Mouse (Mus musculus) 3134 (cell line): ENCODE results near the gene Scyl1.

Experiments
- DNase-seq: peaks from one replicate; pipeline ENCODE4 v3.0.0-alpha.2; 2011; ENCODE audit warnings: low spot score; ENCODE audit not compliant: insufficient read length; ENCODE audit errors: extremely low read depth

The Scyl1 gene

DNA sequence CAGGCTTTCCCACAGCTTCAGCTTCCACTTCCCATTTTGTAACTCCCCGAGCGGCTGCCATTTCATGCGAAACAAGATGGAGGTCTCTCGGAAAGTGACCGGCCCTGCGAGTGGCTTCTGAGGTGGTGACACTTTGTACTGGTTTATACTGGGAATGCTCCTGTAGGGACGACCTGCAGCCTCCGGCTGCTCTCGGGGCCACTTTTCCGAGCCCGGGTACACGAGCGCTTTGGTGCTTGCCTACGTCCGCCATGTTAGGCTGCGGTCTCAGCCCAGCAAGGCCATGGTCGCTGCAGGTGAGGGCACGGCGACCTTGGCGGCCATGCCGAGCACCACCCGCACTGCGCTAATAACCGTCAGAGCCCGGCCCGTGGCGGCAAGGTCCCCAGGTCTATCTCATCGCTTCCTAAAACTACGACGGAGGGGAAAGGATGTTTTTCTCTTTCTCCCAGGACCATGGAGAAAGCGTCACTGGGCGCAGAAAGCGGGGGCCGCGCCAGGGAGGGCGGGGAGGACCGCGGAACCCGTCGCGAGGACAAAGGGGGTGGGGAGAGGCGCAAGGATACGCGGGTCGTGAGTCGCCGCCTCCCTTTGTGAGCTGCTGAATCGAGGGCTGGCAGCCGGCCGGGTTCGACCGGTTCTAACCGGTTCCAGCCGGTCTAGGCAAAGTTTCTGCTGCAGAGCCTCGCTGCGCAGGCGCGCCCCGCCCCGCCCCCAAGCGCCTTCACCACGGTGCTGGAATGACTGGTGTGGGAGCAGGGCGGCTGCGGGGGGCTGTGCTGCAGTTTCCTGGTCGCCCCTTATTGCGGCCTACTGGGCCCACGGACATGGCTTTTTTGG is 32.0 kb upstream of the Scyl1 start:
- DNase-seq: peak; percentile 97

DNA sequence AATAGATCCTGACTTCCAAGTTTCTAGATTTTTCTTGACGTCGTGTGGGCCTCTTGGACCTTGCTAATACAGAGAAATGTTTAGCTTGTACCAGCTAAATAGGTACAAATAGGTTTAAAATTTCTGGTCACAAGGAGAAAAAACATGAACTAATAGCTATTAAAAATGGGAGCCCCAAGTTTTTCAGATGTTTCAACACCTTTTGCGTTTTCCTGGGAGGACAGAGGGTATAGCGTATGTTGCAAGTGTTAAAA is 31.5 kb upstream of the Scyl1 start:
- no peak for DNase-seq

DNA sequence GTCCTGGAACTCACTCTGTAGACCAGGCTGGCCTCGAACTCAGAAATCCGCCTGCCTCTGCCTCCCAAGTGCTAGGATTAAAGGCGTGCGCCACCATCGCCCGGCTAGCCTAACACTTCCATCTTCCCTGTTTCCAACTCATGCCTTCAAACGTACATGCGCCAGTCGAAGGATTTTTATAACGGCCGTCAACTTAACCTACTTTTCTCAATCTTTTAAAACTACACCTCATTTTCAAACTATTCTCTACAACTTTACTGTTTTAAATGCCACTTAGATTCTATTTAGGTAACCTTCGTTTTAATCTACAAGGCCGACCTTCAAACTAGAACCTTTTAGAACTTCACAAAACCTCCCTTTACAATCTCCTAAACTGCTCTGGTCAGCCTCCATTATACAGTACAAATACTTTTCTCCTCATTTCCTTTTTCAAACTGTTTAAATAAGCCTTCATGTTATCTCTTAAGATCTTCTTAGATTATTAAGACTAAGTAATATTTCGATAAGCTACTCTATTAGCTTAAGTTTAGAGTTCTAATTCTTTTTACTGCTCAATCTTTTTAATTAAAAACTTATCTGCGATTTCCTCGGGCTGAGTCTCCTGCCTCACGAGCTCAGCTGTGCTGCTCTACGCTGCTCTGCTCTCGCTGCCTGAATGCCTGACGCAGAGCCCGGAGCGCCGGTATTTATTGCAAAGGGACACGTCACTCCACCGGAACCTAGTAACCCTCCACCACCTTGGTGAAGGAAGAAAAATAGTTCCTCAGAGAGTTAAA is 31.0 kb upstream of the Scyl1 start:
- DNase-seq: peak; percentile 85

DNA sequence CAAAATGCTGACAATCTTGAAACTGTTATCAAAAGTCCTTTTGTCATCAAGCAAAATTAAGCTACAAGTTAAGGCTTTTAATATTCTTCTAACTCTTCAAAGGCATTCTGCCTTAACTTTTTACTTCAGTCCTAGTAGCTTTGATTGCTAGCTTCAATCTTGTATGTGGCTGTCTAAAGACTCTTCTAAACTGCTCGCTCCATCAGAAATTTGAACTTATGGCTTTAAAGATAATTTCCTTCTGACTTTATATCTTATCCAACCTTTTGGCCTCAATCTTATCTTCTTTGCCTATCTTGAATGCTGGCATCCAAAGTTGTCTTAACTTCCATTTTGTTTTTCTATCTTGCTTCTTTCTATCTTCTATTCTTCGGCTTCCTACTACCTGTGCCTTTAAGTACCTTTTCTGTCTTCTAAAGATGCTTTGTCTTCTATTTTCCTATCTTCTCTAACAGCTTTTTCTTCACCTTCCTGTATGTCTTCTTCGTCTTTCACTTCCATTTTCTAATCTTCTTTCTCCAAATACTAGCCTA is 30.3 kb upstream of the Scyl1 start:
- DNase-seq: no peak

DNA sequence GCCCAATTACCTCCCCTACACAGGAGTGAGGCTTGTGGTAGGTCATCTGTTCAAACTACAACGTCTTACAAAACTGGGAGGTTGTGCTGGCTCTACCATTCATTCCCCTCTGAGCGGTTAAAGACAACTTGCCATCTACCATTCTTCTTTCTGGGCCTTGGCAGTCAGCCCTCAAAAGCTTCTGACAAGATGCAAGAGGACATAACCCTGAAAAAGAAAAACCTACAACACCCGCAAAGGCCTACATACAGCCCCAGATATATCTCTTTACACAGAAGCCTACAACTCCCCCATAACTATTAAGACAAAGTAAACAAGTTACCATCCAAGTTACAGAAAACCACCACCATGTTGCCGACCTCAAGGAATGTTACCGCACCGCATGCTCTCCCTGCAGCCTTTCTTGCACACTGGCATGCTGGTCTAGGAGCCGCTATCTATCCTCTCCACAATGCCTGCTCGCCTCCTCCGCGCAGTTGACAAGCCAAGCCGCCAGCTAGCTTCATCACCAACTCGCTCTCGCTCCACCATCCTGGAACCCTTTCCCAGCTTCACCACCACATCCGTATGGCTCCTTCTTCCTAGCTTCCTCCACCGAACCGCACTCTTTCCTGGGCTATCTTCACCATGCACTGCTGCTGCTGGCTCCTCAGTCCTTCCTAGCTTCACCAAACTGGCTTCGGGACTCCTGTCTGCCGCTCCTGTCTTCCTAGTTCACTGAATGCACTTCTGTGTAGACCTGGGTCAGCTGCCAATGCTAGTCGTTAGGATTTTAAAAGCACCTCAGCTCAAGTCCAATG is 29.6 kb upstream of the Scyl1 start:
- DNase-seq: peak; percentile 72

DNA sequence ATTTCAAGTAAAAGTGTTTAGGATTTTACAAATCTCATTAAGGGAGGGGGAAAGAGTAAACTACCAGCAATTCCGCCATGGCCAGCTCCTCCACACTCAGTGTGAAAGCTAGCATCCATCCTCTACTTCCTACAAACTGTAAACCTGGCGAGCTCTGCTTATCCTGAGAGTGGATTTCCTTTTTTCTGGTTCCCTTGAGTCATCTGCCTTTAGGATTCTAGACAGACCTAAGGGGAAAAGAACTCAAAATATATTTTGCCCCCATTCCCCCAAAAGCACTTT is 29.1 kb upstream of the Scyl1 start:
- DNase-seq: no peak

DNA sequence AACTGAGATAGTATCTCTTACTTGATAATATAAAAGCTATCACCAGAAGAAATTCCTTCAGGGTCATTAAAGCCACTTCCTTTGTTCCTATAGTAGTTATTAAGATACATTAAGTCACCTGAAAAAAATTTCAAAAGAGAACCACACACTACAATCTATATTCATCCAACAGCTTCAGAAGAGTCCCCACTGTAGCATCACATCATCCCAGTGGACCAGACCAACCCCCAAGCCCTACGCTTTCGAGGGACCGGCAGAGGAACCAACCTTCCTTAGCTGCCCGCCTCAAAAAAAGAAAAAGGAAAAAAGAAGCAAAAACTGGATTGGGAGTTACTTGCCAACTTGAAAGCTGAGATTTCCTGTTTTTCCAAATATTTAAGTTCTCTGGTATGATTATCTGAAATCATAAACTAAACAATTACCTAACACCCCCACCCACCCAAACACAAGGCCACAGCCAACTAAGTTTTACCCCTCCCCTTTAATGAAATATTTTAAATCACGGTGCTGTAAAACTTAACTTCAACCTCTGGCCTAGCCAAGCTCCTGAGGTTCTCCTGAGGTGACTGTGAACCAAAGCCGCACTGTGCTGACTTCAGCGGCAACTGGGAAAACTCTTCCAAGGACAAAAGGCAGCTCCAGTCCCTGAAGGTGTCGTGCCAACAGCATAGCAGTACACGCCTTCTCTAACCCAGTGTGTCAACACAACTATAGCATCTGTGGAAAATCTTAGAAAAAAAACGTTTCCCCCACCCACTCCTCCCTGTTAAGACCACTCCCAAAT is 28.5 kb upstream of the Scyl1 start:
- peak; percentile 59 for DNase-seq

DNA sequence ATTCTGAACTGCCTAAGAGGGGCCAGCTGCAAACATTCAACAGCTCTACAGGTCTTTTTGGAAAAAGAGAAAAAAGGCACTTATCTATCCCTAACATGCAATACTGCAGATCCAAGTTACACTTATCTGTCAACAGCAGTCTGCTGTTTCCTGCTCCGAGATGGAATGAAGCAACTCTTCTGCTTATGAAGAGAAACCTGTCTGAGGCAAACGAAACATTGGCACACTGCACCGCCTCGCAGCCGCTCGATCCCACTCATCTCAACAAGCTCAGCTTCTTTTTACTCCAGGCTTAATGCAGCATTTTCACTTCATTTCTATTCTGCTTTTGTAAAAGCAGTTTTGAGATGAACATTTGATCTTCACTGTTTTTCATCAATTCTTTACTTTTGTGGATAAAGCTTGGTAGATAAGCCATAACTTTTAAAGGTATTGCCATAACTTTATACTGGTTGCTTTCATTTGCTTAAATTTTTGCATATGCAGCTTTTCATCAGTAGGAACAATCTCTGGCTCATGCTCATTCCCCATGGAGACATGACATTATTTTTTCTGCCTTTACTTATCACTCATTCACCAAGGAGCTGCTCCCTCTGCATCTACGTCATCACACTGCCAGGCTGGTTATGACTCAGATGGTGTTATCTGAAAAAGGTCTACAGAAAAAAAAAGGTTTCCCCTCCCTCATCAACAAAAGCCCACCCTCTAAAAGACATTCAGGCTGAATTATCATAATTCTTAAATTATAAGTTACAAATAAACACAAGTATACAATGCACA is 27.7 kb upstream of the Scyl1 start:
- peak; percentile 59 for DNase-seq

DNA sequence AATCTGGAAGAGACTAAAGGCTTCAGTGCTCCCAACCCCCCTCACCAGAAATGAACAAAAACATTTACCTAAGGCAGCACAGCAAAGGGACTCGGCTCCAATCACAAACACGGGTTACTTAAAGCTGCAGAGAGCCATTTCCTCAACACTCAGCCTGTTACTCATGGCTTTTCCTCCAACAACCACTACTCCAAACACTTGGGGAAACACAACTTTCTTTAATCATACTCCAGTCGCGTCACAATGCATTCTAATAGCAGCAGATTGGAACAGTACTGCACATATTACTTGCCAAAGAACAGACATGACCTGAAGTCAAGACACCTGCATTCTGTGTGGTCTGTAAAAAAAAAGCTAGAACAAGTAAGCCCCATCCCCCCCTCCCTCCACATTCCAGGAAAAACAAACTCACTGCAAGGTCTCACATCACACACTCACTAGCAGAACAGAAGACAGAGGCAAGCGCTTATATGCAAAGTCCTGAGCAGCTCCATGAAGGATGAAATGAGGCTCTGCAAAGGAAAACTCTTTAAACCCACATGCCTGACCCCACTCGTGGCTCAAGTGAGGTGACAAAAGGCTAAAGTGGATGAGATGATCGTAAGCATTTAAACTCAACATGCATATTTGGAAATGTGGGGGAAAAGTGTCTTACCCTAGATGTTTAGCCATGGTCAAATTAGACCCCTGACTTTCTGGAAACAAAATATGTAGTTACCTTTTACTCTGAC is 26.3 kb upstream of the Scyl1 start:
- peak; percentile 60 for DNase-seq

DNA sequence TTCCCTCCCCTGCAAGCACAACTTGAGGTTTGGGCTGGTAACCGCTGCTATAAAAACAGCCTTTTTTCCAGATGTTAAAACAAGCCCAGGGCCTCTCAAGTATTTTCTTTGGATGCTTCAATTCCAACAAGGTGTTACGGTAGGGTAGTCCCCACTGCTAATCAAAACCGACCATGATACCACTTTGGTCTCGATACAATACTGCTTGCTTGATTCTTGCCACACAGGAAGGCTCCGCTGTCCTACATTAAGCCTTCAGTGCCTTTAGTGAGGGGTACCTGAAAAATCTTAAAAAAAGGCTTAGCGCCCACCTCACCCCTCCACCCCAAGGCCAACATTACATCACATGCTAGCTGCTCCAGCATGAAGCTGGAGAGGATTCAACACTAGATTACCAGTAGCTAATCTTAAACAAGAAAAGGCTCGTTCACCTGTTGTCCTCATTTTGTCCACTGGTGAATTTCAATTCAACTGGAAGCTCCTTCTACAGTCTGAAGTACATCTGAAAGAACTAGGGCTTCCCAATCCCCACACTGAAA is 25.4 kb upstream of the Scyl1 start:
- no peak for DNase-seq

DNA sequence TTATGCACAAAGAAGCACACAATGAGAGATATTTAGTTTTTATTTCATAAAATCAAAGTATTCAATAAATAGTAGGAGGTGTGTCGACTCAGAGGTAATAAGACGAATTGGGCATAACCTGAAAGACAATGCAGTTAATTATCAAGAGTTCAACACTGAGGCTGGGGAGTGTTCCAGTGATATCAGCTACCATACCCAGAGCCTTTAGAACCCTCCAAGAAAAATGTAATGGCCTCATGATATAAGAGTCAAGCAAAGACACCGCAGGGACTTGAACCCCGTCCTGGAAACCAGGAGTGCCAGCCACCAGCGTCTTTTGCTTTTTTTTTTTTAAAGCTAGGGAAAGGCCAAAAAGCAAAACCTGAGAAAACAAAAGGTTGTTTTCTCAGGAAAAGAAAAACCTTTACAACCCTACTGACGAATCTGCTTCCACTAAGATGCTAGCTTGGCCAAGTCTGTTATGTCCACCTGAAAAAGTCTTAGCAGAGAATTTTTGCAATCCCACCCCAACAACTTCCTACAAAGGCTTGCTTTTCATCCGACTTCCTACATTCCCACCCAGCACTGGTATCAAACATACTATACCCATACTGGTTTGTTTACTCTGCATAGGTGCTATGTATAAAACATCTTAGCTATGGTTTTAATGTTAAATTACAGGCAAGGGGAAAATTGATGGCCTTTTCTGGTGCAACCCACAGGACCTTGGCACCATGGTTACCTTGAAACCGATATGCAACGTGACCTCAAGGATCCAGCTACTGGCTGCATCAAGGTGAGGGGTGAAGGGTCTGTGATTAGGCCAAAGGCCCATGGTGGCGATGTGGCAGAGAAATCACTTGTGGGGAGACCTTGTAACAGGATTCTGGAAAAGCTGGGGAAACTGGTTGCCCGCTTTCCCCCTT is 24.7 kb upstream of the Scyl1 start:
- DNase-seq: peak; percentile 55

DNA sequence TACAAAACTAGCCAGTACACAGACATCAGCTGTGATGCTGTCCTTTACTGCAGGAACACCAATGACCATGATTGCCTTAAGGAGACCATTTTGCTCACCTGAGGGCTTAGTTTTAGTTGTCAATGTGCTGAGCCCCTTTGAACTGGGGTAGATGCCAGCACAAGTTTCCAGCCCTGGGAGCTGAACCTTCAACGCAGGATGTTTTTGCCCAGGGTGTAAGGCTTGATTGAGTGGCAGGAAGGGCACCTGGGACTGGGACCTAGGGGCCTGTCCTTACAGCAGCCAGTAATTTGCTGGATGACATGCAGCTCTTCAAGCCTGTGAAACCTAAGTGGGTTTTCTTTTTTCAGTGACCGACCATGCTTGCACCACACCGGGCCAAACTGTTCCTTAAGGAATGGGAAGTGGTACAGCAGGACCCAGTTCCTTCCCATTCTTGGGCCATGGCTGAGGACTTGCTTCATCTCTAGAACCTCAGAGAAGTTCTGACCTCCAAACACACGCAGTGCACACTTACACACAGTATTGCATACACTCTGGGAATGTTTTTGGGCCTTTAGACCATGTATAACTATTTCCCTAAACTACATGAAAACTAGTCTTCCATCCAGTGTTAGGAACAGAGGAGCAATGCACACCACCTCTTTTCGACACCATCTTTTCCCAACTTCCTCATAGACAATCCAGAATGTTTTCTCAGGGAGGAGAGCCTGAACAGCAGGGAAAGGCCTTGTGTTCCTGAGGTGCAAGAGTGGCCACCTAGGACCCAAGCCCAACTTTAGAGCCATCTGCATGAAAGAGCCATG is 23.8 kb upstream of the Scyl1 start:
- peak; percentile 71 for DNase-seq

DNA sequence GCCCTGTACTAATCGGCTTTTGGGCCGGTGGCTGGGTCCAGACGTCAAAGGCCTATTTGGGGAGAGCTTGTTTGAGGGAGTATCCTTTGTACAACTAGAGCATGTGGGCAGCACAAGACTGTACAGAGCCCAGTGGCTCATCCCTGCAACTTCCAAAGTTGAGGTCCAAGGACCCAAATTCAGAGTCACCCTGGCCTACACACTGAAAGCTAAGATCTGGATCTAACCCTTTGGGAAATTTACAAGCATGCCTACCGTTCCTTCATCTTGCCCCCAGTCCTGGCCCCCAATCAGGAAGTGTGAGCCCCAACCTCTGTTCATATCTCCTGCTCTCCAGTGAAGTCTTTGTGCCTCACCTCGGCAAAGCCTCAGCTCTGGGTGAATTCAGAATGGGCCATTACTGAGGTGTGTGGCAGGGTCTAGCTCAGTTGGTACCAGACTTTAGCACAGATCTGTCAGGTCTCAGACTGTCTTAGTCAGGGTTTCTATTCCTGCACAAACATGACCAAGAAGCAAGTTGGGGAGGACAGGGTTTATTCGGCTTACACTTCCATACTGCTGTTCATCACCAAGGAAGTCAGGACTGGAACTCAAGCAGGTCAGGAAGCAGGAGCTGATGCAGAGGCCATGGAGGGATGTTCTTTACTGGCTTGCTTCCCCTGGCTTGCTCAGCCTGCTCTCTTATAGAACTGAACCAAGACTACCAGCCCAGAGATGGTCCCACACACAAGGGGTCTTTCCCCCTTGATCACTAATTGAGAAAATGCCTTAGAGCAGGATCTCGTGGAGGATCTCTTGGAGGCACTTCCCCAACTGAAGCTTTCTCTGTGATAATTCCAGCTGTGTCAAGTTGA is 22.9 kb upstream of the Scyl1 start:
- DNase-seq: peak; percentile 62

DNA sequence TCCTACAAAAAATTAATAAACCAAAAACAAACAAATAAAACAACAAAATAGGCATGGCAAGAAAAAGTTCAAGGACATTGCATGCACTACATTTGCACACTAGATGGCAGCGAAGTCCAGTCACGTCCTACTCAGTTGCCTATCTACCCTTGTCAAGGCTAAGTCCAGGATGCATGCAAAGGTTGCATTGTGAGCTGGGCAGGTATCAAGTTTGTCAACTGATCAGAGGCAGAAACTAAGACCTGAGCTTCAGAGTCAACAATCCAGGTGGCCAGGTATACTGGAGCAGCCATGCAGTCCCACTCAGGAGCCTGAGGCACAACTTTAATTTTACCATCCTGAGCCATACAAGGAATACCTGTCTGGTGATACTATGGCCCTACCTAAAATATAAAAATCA is 21.9 kb upstream of the Scyl1 start:
- DNase-seq: peak; percentile 56

DNA sequence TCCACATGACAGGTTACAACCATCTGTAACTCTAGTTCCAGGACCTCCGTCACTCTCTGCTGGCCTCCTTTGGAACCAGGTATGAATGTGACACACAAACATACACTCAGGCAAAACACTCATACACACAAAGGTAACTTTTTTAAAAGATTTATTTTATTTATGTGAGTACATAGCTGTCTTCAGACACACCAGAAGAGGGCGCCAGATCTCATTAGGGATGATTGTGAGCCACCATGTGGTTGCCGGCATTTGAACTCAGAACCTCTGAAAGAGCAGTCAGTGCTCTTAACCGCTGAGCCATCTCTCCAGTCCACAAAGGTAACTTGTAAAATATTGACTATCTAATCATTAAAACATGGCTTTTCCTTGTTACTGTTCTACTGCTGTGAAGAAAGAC is 20.1 kb upstream of the Scyl1 start:
- no peak for DNase-seq

DNA sequence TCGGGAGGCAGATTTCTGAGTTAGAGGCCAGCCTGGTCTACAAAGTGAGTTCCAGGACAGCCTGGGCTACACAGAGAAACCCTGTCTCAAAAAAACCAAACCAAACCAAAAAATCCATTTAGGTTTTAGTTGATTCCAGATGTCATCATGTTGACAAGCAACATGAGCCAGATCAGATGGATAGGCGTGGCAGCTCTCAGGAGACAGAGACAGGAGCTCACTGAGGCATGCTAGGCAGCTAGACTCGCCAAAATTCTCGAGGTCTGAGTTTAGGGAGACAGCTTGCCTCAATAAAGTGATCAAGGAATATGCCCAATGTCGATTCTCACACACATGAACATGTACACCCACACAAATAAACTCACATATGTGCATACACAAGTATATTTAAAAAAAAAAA is 17.8 kb upstream of the Scyl1 start:
- DNase-seq: no peak
